Mouse (Mus musculus): ENCODE measurements around the gene Ckap4. TPM values are rescaled to one million over a fixed set of nuclear protein-coding genes. Genes with fewer than 3 reads are reported as not detected.
"Not testable (repeated sequence)": the region's sequence is repeated elsewhere in the genome, so short reads cannot be mapped to it uniquely, and the experiment has no call there.

Gene Ckap4
- total RNA-seq, 2 experiments from 2014 or later: 0.44 to 1.4 TPM

- ATAC-seq (replicated peaks; ENCODE audit: low FRiP score, low TSS enrichment, poor library complexity, severe bottlenecking): peak; percentile 60
Observed at GRCm38 (mm10) chr10:84515512-84515950, 18.3 kb downstream of the Ckap4 start.

- peak; percentile 50; the same call in 1 of the 2 replicates for ATAC-seq (replicated peaks; ENCODE audit: low FRiP score, low TSS enrichment, poor library complexity, severe bottlenecking)
Observed at GRCm38 (mm10) chr10:84514038-84514578, 19.8 kb downstream of the Ckap4 start.

GRCm38 (mm10) chr10:84512766-84513165 lies 21.1 kb downstream of the Ckap4 start:
- no peak for ATAC-seq (replicated peaks; ENCODE audit: low FRiP score, low TSS enrichment, poor library complexity, severe bottlenecking)

- ATAC-seq (replicated peaks; ENCODE audit: low FRiP score, low TSS enrichment, poor library complexity, severe bottlenecking): no peak
Observed at GRCm38 (mm10) chr10:84508603-84509002, 25.3 kb downstream of the Ckap4 start.

GRCm38 (mm10) chr10:84498867-84499266 lies 35.0 kb downstream of the Ckap4 start:
- no peak for ATAC-seq (replicated peaks; ENCODE audit: low FRiP score, low TSS enrichment, poor library complexity, severe bottlenecking)

GRCm38 (mm10) chr10:84496805-84497204 lies 37.1 kb downstream of the Ckap4 start:
- ATAC-seq (replicated peaks; ENCODE audit: low FRiP score, low TSS enrichment, poor library complexity, severe bottlenecking): no peak

- ATAC-seq (replicated peaks; ENCODE audit: low FRiP score, low TSS enrichment, poor library complexity, severe bottlenecking): no peak
Observed at GRCm38 (mm10) chr10:84494432-84494831, 39.4 kb downstream of the Ckap4 start.

GRCm38 (mm10) chr10:84490115-84490514 lies 43.7 kb downstream of the Ckap4 start:
- ATAC-seq (replicated peaks; ENCODE audit: low FRiP score, low TSS enrichment, poor library complexity, severe bottlenecking): peak; percentile 51

GRCm38 (mm10) chr10:84488315-84488714 lies 45.5 kb downstream of the Ckap4 start:
- peak; percentile 92 for ATAC-seq (replicated peaks; ENCODE audit: low FRiP score, low TSS enrichment, poor library complexity, severe bottlenecking)

GRCm38 (mm10) chr10:84484661-84485060 lies 49.2 kb downstream of the Ckap4 start:
- no peak for ATAC-seq (replicated peaks; ENCODE audit: low FRiP score, low TSS enrichment, poor library complexity, severe bottlenecking)

- no peak for ATAC-seq (replicated peaks; ENCODE audit: low FRiP score, low TSS enrichment, poor library complexity, severe bottlenecking)
Observed at GRCm38 (mm10) chr10:84483553-84483952, 50.3 kb downstream of the Ckap4 start.

GRCm38 (mm10) chr10:84483069-84483468 lies 50.8 kb downstream of the Ckap4 start:
- ATAC-seq (replicated peaks; ENCODE audit: low FRiP score, low TSS enrichment, poor library complexity, severe bottlenecking): no peak

- not testable (repeated sequence) for ATAC-seq (replicated peaks; ENCODE audit: low FRiP score, low TSS enrichment, poor library complexity, severe bottlenecking)
Observed at GRCm38 (mm10) chr10:84482418-84482817, 51.4 kb downstream of the Ckap4 start.

GRCm38 (mm10) chr10:84481327-84481671 lies 52.6 kb downstream of the Ckap4 start:
- ATAC-seq (replicated peaks; ENCODE audit: low FRiP score, low TSS enrichment, poor library complexity, severe bottlenecking): no peak

- ATAC-seq (replicated peaks; ENCODE audit: low FRiP score, low TSS enrichment, poor library complexity, severe bottlenecking): no peak
Observed at GRCm38 (mm10) chr10:84480667-84481326, 53.1 kb downstream of the Ckap4 start.

- no peak for ATAC-seq (replicated peaks; ENCODE audit: low FRiP score, low TSS enrichment, poor library complexity, severe bottlenecking)
Observed at GRCm38 (mm10) chr10:84480146-84480545, 53.7 kb downstream of the Ckap4 start.

- no peak for ATAC-seq (replicated peaks; ENCODE audit: low FRiP score, low TSS enrichment, poor library complexity, severe bottlenecking)
Observed at GRCm38 (mm10) chr10:84477613-84478076, 56.2 kb downstream of the Ckap4 start.

- no peak for ATAC-seq (replicated peaks; ENCODE audit: low FRiP score, low TSS enrichment, poor library complexity, severe bottlenecking)
Observed at GRCm38 (mm10) chr10:84477045-84477612, 56.7 kb downstream of the Ckap4 start.

All from megakaryocyte-erythroid progenitor cell, adult 5-6 weeks (primary cell).